Mouse (Mus musculus): Measurements from ENCODE around the gene Qpct. TPM values are rescaled to one million over a fixed set of nuclear protein-coding genes. Genes with fewer than 3 reads are reported as not detected.

Gene Qpct
- total and polyA plus RNA-seq, 3 experiments = not detected

DNA sequence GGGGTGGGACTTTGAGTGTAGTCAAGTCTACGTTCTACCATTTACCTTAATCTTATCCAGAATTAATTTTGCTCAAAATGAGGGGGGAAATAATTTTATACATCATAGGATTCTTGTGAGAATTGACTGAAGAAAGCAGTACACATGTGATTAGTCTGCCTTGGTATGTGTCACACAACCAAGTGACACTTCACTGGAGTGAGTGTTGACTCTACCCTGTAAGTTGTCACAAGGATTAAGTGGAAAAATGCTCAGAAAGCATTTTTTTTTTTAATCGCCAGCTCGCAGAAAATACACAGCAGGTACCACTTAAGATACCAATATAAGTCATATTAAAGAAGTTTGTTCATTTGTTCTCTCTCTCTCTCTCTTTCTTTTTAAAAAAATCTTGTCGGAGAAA lies 27.2 kb upstream of the Qpct start:
- peaks cover 6% of the 10 kb centered on the region for H3K9me3 ChIP-seq (replicated peaks; ENCODE audit: low read length)
- dilution Hi-C loops (cut with MboI; ENCODE audit: extremely low pct_ligation_motif_present, extremely low pct_unique_long_range_greater_than_20kb, low sequenced_read_pairs) = no loop called here
- no peak overlapping the region for H3K9ac ChIP-seq (ENCODE audit: insufficient read depth, low read depth)
- no peaks in the 10 kb centered on the region for H3K27me3 ChIP-seq (replicated peaks)
- H3K4me3 ChIP-seq (replicated peaks in 1 of 3; ENCODE audit: low read depth in 2 of 3, low read length in 2 of 3, poor library complexity in 1 of 3) = no peak overlapping the region
- TF ChIP-seq ZC3H11A (IDR thresholded peaks at IDR 0.05; ENCODE audit: low read depth, low read length) (no peak), USF2 (conservative IDR thresholded peaks at IDR 0.05; ENCODE audit: low read depth, low read length) (no peak), HCFC1 (IDR thresholded peaks at IDR 0.05; ENCODE audit: low read depth, low read length) (no peak), USF1 (IDR thresholded peaks at IDR 0.05; ENCODE audit: low read depth, low read length) (no peak), BHLHE40 (IDR thresholded peaks at IDR 0.05; ENCODE audit: low read depth, low read length) (no peak), ZMIZ1 (IDR thresholded peaks at IDR 0.05; ENCODE audit: low read depth, low read length) (no peak), RAD21 (IDR thresholded peaks at IDR 0.05; ENCODE audit: low read depth, low read length) (no peak), ETS1 (conservative IDR thresholded peaks at IDR 0.05; ENCODE audit: low read depth, low read length) (no peak), MAZ (IDR thresholded peaks at IDR 0.05; ENCODE audit: low read depth, low read length) (no peak), GABPA (IDR thresholded peaks at IDR 0.05; ENCODE audit: insufficient replicate concordance, low read depth, low read length) (no peak), JUND (conservative IDR thresholded peaks at IDR 0.05; ENCODE audit: low read depth, low read length) (no peak)
- DNase-seq (ENCODE audit: extremely low read depth) = no peak
- H3K4me2 ChIP-seq (ENCODE audit: insufficient read depth, low read depth, poor library complexity, severe bottlenecking) = no peak overlapping the region
- peaks cover 0 to 10% of the 10 kb centered on the region in 2 experiments; a peak in 1 of 4 replicates for H3K4me1 ChIP-seq (ENCODE audit: control insufficient read depth in 1 of 2, insufficient read depth in 2 of 2)
- H3K79me2 ChIP-seq (replicated peaks; ENCODE audit: control insufficient read depth, extremely low read depth, insufficient read depth, poor library complexity, severe bottlenecking) = no peaks in the 10 kb centered on the region
- no peaks in the 10 kb centered on the region for H3K36me3 ChIP-seq (replicated peaks in 1 of 2; ENCODE audit: control insufficient read depth in 1 of 2, insufficient read depth in 1 of 2, low read length in 1 of 2)
- in situ Hi-C loops (cut with MboI; ENCODE audit: low pct_ligation_motif_present, low pct_unique_long_range_greater_than_20kb, low sequenced_read_pairs) = no loop called here
- no peak overlapping the region for H3K27ac ChIP-seq (ENCODE audit: insufficient read depth, low read depth)

DNA sequence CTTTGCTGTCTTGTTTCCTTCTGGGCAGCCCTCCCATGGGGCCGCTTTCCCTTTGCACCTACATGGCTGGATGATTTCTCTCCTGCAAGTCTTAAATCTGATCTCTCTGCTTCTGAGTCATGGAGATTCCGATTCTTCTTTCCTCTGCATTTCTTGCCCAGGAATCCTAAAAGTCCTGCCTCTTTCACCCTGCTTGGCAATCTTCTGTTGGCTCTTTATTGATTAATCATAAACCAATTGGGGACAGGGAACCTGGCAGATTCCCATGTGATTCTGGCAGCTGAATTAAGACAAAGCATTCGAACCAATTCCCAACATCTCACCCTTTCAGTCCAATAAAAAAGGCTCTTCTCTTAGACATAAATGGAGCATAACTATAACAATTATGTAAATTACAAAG lies 22.5 kb upstream of the Qpct start:
- no peaks in the 10 kb centered on the region for H3K79me2 ChIP-seq (replicated peaks; ENCODE audit: control insufficient read depth, extremely low read depth, insufficient read depth, poor library complexity, severe bottlenecking)
- DNase-seq (ENCODE audit: extremely low read depth) = no peak
- H3K9ac ChIP-seq (ENCODE audit: insufficient read depth, low read depth) = no peak overlapping the region
- TF ChIP-seq ELF1 (IDR thresholded peaks at IDR 0.05; ENCODE audit: low read depth, low read length) (no peak), RAD21 (IDR thresholded peaks at IDR 0.05; ENCODE audit: low read depth, low read length) (no peak), POLR2AphosphoS2 (IDR thresholded peaks at IDR 0.05; ENCODE audit: low read depth, low read length) (no peak)
- no peaks in the 10 kb centered on the region for H3K27me3 ChIP-seq (replicated peaks)
- no peak overlapping the region for H3K4me3 ChIP-seq (replicated peaks in 1 of 3; ENCODE audit: low read depth in 2 of 3, low read length in 2 of 3, poor library complexity in 1 of 3)
- no peak overlapping the region for H3K4me2 ChIP-seq (ENCODE audit: insufficient read depth, low read depth, poor library complexity, severe bottlenecking)
- H3K36me3 ChIP-seq (replicated peaks in 1 of 2; ENCODE audit: control insufficient read depth in 1 of 2, insufficient read depth in 1 of 2, low read length in 1 of 2) = no peaks in the 10 kb centered on the region
- dilution Hi-C loops (cut with MboI; ENCODE audit: extremely low pct_ligation_motif_present, extremely low pct_unique_long_range_greater_than_20kb, low sequenced_read_pairs) (no loop called here), in situ Hi-C loops (cut with MboI; ENCODE audit: low pct_ligation_motif_present, low pct_unique_long_range_greater_than_20kb, low sequenced_read_pairs) (no loop called here)
- no peaks in the 10 kb centered on the region for H3K9me3 ChIP-seq (replicated peaks; ENCODE audit: low read length)
- H3K27ac ChIP-seq (ENCODE audit: insufficient read depth, low read depth) = no peak overlapping the region
- no peaks in the 10 kb centered on the region for H3K4me1 ChIP-seq (ENCODE audit: control insufficient read depth in 1 of 2, insufficient read depth in 2 of 2)

DNA sequence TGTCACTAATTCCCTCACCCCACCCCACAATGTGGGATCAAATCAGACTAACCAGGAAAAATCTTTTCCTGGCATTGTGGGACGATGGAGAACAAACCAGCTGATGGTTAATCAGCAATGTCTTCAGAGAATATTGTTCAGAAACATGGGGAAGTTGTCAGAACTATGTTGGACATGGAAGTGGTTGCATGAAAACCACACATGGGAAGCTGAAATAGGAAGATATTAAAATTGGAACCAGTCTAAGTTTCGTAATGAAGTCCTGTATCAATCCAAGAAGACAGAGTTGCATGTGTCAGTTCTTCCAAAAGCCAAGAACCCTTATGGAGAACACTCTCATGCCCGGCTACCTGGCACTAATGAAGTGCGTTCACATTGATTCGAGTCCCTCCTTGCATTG lies 20.1 kb upstream of the Qpct start:
- no peaks in the 10 kb centered on the region for H3K27me3 ChIP-seq (replicated peaks)
- H3K9me3 ChIP-seq (replicated peaks; ENCODE audit: low read length) = no peaks in the 10 kb centered on the region
- H3K4me3 ChIP-seq (replicated peaks in 1 of 3; ENCODE audit: low read depth in 2 of 3, low read length in 2 of 3, poor library complexity in 1 of 3) = no peak overlapping the region
- no peak overlapping the region for H3K27ac ChIP-seq (ENCODE audit: insufficient read depth, low read depth)
- DNase-seq (ENCODE audit: extremely low read depth) = no peak
- in situ Hi-C loops (cut with MboI; ENCODE audit: low pct_ligation_motif_present, low pct_unique_long_range_greater_than_20kb, low sequenced_read_pairs) (no loop called here), dilution Hi-C loops (cut with MboI; ENCODE audit: extremely low pct_ligation_motif_present, extremely low pct_unique_long_range_greater_than_20kb, low sequenced_read_pairs) (no loop called here)
- H3K79me2 ChIP-seq (replicated peaks; ENCODE audit: control insufficient read depth, extremely low read depth, insufficient read depth, poor library complexity, severe bottlenecking) = no peaks in the 10 kb centered on the region
- no peak overlapping the region for H3K9ac ChIP-seq (ENCODE audit: insufficient read depth, low read depth)
- no peaks in the 10 kb centered on the region for H3K36me3 ChIP-seq (replicated peaks in 1 of 2; ENCODE audit: control insufficient read depth in 1 of 2, insufficient read depth in 1 of 2, low read length in 1 of 2)
- H3K4me2 ChIP-seq (ENCODE audit: insufficient read depth, low read depth, poor library complexity, severe bottlenecking) = no peak overlapping the region
- H3K4me1 ChIP-seq (ENCODE audit: control insufficient read depth in 1 of 2, insufficient read depth in 2 of 2) = no peaks in the 10 kb centered on the region
- TF ChIP-seq ZNF384 (IDR thresholded peaks at IDR 0.05; ENCODE audit: low read depth, low read length) (no peak), EP300 (IDR thresholded peaks at IDR 0.05; ENCODE audit: low read length) (no peak), RAD21 (IDR thresholded peaks at IDR 0.05; ENCODE audit: low read depth, low read length) (no peak), NELFE (IDR thresholded peaks at IDR 0.05; ENCODE audit: low read depth, low read length) (no peak), KAT2A (IDR thresholded peaks at IDR 0.05; ENCODE audit: insufficient replicate concordance, low read length) (no peak), CTCF (conservative IDR thresholded peaks at IDR 0.05 in 1 of 2, IDR thresholded peaks at IDR 0.05 in 1 of 2; ENCODE audit: low read depth in 2 of 2, low read length in 2 of 2) (no peak), TCF12 (IDR thresholded peaks at IDR 0.05; ENCODE audit: low read depth, low read length) (no peak), JUN (IDR thresholded peaks at IDR 0.05; ENCODE audit: insufficient read depth, low read depth, low read length) (no peak), MYC (IDR thresholded peaks at IDR 0.05; ENCODE audit: low read depth, low read length) (no peak), CHD1 (IDR thresholded peaks at IDR 0.05; ENCODE audit: low read depth, low read length) (no peak), ZC3H11A (IDR thresholded peaks at IDR 0.05; ENCODE audit: low read depth, low read length) (no peak), SMC3 (IDR thresholded peaks at IDR 0.05; ENCODE audit: low read depth, low read length) (no peak), MEF2A (IDR thresholded peaks at IDR 0.05; ENCODE audit: borderline replicate concordance, low read depth, low read length) (no peak), IRF4 (IDR thresholded peaks at IDR 0.05; ENCODE audit: low read depth, low read length) (no peak), HCFC1 (IDR thresholded peaks at IDR 0.05; ENCODE audit: low read depth, low read length) (no peak), BHLHE40 (IDR thresholded peaks at IDR 0.05; ENCODE audit: low read depth, low read length) (no peak), MAFK (IDR thresholded peaks at IDR 0.05; ENCODE audit: insufficient replicate concordance, low read length) (no peak), MAX (IDR thresholded peaks at IDR 0.05; ENCODE audit: low read length) (no peak)

Data from CH12.LX (cell line).